Mouse (Mus musculus): ENCODE data around the gene G430095P16Rik.

GRCm38 (mm10) chr8:84775105-84775591 is 52.3 kb downstream of the G430095P16Rik start:
- no peak for TF ChIP-seq POLR2A (IDR thresholded peaks at IDR 0.05; ENCODE audit: borderline replicate concordance, extremely low read depth, low read depth, low read length)
- no peak for TF ChIP-seq CTCF (IDR thresholded peaks at IDR 0.05; ENCODE audit: insufficient read depth, low read length)

Data from lung, adult 2 months (tissue).